Comparison of ENCODE assay signal across 9 mouse cellular contexts in genomic region chr17:72919641-72920040, GRCm38 (mm10). TPM values are rescaled to one million over a fixed set of nuclear protein-coding genes. Genes with fewer than 3 reads are reported as not detected.
DNase-seq lines count a peak whose midpoint lies in the region; ATAC-seq and TF ChIP-seq lines count a peak whose summit lies in the region.
"Had no signal": no experiment of that assay in that cellular context is flagged by ENCODE, and none has a peak within 500 bp of the region (broad histone marks: within the 10 kb centered on the region; RNA-seq: fewer than 3 reads in every experiment).

No protein-coding gene starts in this region.

- peak overlapping the region; percentile 90 for H3K4me2 ChIP-seq in heart, postnatal 0 days (ENCODE audit: low read depth, low read length)
- peak overlapping the region; percentile 77 for H3K4me2 ChIP-seq in hindbrain, embryonic 11.5 days (replicated peaks; ENCODE audit: low read depth, low read length)

- H3K27ac ChIP-seq in heart, postnatal 0 days (ENCODE audit: low read depth), result peak overlapping the region; percentile 96
- H3K27ac ChIP-seq in ES-Bruce4 (ENCODE audit: insufficient read depth, low read length), result no peak overlapping the region
- H3K27ac ChIP-seq in hindbrain, embryonic 11.5 days (ENCODE audit: low read depth, low read length), result 0 out of 2 replicates have a peak overlapping the region, but pooled peaks have one; percentile 88
- H3K27ac ChIP-seq in midbrain, embryonic 10.5 days (replicated peaks), result peak overlapping the region; percentile 95

- H3K27me3 ChIP-seq in heart, postnatal 0 days (ENCODE audit: control insufficient read depth, insufficient read depth, low read length), result no peaks in the 10 kb centered on the region
- H3K27me3 ChIP-seq in ES-Bruce4 (ENCODE audit: control insufficient read depth, insufficient read depth, low read length, poor library complexity, severe bottlenecking), result peaks cover 10% of the 10 kb centered on the region
- no peaks in the 10 kb centered on the region for H3K27me3 ChIP-seq in hindbrain, embryonic 11.5 days (ENCODE audit: control insufficient read depth, insufficient read depth, low read length)
- H3K27me3 ChIP-seq in midbrain, embryonic 10.5 days (ENCODE audit: low read depth, poor library complexity, severe bottlenecking), result peaks cover 21% of the 10 kb centered on the region
- H3K27me3 ChIP-seq: Patski had no signal

- no peak for TF ChIP-seq CTCF in heart, postnatal 0 days (IDR thresholded peaks at IDR 0.05; ENCODE audit: low read depth)
- no peak for TF ChIP-seq CTCF in ES-Bruce4 (IDR thresholded peaks at IDR 0.05; ENCODE audit: low read depth, low read length)

- no peak for TF ChIP-seq POLR2A in ES-Bruce4 (IDR thresholded peaks at IDR 0.05; ENCODE audit: insufficient read depth, low read length)

- WGBS in heart, postnatal 0 days, result 13% methylated on average over 3 of the region's 3 CpGs
- WGBS in hindbrain, embryonic 11.5 days, result 8% methylated on average over 3 of the region's 3 CpGs
- WGBS in midbrain, embryonic 10.5 days, result 6% methylated on average over 3 of the region's 3 CpGs

- no peaks in the 10 kb centered on the region for H3K9me3 ChIP-seq in heart, postnatal 0 days (replicated peaks; ENCODE audit: control insufficient read depth, low read length)
- no peaks in the 10 kb centered on the region for H3K9me3 ChIP-seq in ES-Bruce4 (replicated peaks; ENCODE audit: control insufficient read depth, insufficient read depth, low read length, poor library complexity, severe bottlenecking)
- H3K9me3 ChIP-seq in hindbrain, embryonic 11.5 days (ENCODE audit: control insufficient read depth, low read length), result no peaks in the 10 kb centered on the region
- no peaks in the 10 kb centered on the region for H3K9me3 ChIP-seq in midbrain, embryonic 10.5 days (replicated peaks)

- DNase-seq in heart, postnatal 0 days (ENCODE audit: low spot score), result no peak
- DNase-seq in heart, postnatal 4 days, result no peak
- no peak for DNase-seq in hindbrain, embryonic 11.5 days (ENCODE audit: low spot score)
- DNase-seq in midbrain, embryonic 10.5 days (ENCODE audit: low spot score), result no peak
- no peak for DNase-seq in embryo, embryonic 10 days (ENCODE audit: low spot score)
- no peak for DNase-seq in gastrocnemius, adult 18-20 months (ENCODE audit: low spot score)
- no peak for DNase-seq in thymus, postnatal 14 days

- ATAC-seq in heart, postnatal 0 days (ENCODE audit: insufficient read depth, low read depth), result no peak
- ATAC-seq in hindbrain, embryonic 11.5 days (ENCODE audit: low FRiP score), result no peak

- H3K4me1 ChIP-seq in heart, postnatal 0 days (ENCODE audit: control insufficient read depth, insufficient read depth), result peaks cover 31% of the 10 kb centered on the region
- H3K4me1 ChIP-seq in ES-Bruce4 (ENCODE audit: control insufficient read depth, insufficient read depth, low read length), result no peaks in the 10 kb centered on the region
- no peaks in the 10 kb centered on the region for H3K4me1 ChIP-seq in hindbrain, embryonic 11.5 days (replicated peaks; ENCODE audit: control insufficient read depth, insufficient read depth, low read length)
- peaks cover 49% of the 10 kb centered on the region for H3K4me1 ChIP-seq in midbrain, embryonic 10.5 days

- peaks cover 35% of the 10 kb centered on the region for H3K36me3 ChIP-seq in heart, postnatal 0 days (replicated peaks; ENCODE audit: control insufficient read depth, insufficient read depth, low read length)
- H3K36me3 ChIP-seq in ES-Bruce4 (ENCODE audit: control insufficient read depth, insufficient read depth, low read length, poor library complexity, severe bottlenecking), result no peaks in the 10 kb centered on the region
- H3K36me3 ChIP-seq in hindbrain, embryonic 11.5 days (ENCODE audit: control insufficient read depth, insufficient read depth, low read length), result no peaks in the 10 kb centered on the region
- peaks cover 33% of the 10 kb centered on the region for H3K36me3 ChIP-seq in midbrain, embryonic 10.5 days

- peak overlapping the region; percentile 82 for H3K4me3 ChIP-seq in heart, postnatal 0 days (ENCODE audit: low read depth, low read length)
- H3K4me3 ChIP-seq in ES-Bruce4 (ENCODE audit: low read depth, low read length), result peak overlapping the region; percentile 74; the same call in 1 of the 2 replicates
- H3K4me3 ChIP-seq in hindbrain, embryonic 11.5 days (ENCODE audit: low read depth, low read length), result peak overlapping the region; percentile 73
- H3K4me3 ChIP-seq in midbrain, embryonic 10.5 days, result peak overlapping the region; percentile 77

- H3K9ac ChIP-seq in heart, postnatal 0 days (replicated peaks; ENCODE audit: low read depth, low read length), result peak overlapping the region; percentile 97
- H3K9ac ChIP-seq in ES-Bruce4 (ENCODE audit: low read depth, poor library complexity, severe bottlenecking), result no peak overlapping the region; the same call in 1 of the 2 replicates
- H3K9ac ChIP-seq in hindbrain, embryonic 11.5 days (ENCODE audit: low read depth, low read length), result peak overlapping the region; percentile 95

- TF ChIP-seq EP300 in heart, postnatal 0 days (IDR thresholded peaks at IDR 0.05; ENCODE audit: low read depth), result no peak
- no peak for TF ChIP-seq EP300 in ES-Bruce4 (IDR thresholded peaks at IDR 0.05; ENCODE audit: insufficient read depth, low read depth, low read length)

RNA-seq across cellular contexts. Expression of gene Lbh, which starts 1.5 kb away (rescaled TPM):
- 453 and 478 TPM in 2 replicates for total RNA-seq in heart, postnatal 0 days (2014; rRNA removed; ENCODE audit: low replicate concordance)
- polyA plus RNA-seq in heart, postnatal 0 days (2015; fragmentation: Nextera tagmentation; extraction: Ambion mirVana), result 28.5 and 31.1 TPM in 2 replicates
- 100 to 1,000 TPM; 730 to 743 TPM for total RNA-seq in heart, postnatal 4 days (2021)
- 4.6 and 4.9 TPM in 2 replicates for polyA plus RNA-seq in ES-Bruce4 (2011; ENCODE audit: insufficient read depth, insufficient read length, low read depth, missing spikeins)
- polyA plus RNA-seq in hindbrain, embryonic 11.5 days (2014; fragmentation: Nextera tagmentation; extraction: Ambion mirVana), result 7.0 and 8.6 TPM in 2 replicates
- 2.0 and 3.0 TPM in 2 replicates for polyA plus RNA-seq in midbrain, embryonic 10.5 days (2016; fragmentation: Nextera tagmentation; extraction: Ambion mirVana)
- total RNA-seq in gastrocnemius, adult 18-20 months (2021), result 1 to 10 TPM; 4.2 to 8.4 TPM
